Mouse (Mus musculus) hindbrain, embryonic 13.5 days (tissue): ENCODE data around the gene Zfp219. TPM values are rescaled to one million over a fixed set of nuclear protein-coding genes. Genes with fewer than 3 reads are reported as not detected.

Experiments used
- ATAC-seq: fragments of 200-750 bp; cut with Nextera tagmentation; 2 replicates; pipeline ENCODE4 v1.8.0; 2017; ENCODE audit warnings: moderate TSS enrichment; ENCODE audit not compliant: low FRiP score
- H3K27ac ChIP-seq: fragments of 300-500 bp; sonication (generic); 2 replicates; pipeline ENCODE4 v1.5.1; 2015; ENCODE audit warnings: inconsistent platforms, mild to moderate bottlenecking, moderate library complexity
- H3K27me3 ChIP-seq: fragments of 300-500 bp; sonication (generic); 2 replicates; pipeline ENCODE4 v1.6.1; 2015; ENCODE audit warnings: mild to moderate bottlenecking, inconsistent platforms
- H3K36me3 ChIP-seq: fragments of 300-500 bp; sonication (generic); 2 replicates; pipeline ENCODE4 v1.6.1; 2015; ENCODE audit warnings: mild to moderate bottlenecking, inconsistent platforms
- H3K4me1 ChIP-seq: fragments of 300-500 bp; sonication (generic); replicated peaks from 2 replicates; pipeline ENCODE4 v1.6.1; 2015; ENCODE audit warnings: inconsistent platforms
- H3K4me2 ChIP-seq: fragments of 300-500 bp; sonication (generic); 2 replicates; pipeline ENCODE4 v1.6.1; 2015; ENCODE audit warnings: inconsistent platforms, mild to moderate bottlenecking, moderate library complexity
- H3K4me3 ChIP-seq: fragments of 300-500 bp; sonication (generic); 2 replicates; pipeline ENCODE4 v1.5.1; 2015; ENCODE audit warnings: mild to moderate bottlenecking, inconsistent platforms
- H3K9ac ChIP-seq: fragments of 300-500 bp; sonication (generic); 2 replicates; pipeline ENCODE4 v1.6.1; 2015; ENCODE audit warnings: mild to moderate bottlenecking, inconsistent platforms
- H3K9me3 ChIP-seq: fragments of 300-500 bp; sonication (generic); 2 replicates; pipeline ENCODE4 v1.6.1; 2016; ENCODE audit warnings: inconsistent platforms
- WGBS: fragments of 180-500 bp; shearing (Covaris S2); methylation state at CpG from one replicate; pipeline ENCODE4 v1.1.7; 2015; 5-methylcytosine and 5-hydroxymethylcytosine counted together
- polyA plus RNA-seq: library from polyadenylated mRNA; unstranded; fragments of >200 nt; fragmentation: Nextera tagmentation; extraction: Ambion mirVana; gene quantifications from 2 replicates; pipeline ENCODE4 v1.2.1, GENCODE M21; 2015

Zfp219 gene
- polyA plus RNA-seq, 1 experiment from 2014 or later, result 33.1 TPM

DNA sequence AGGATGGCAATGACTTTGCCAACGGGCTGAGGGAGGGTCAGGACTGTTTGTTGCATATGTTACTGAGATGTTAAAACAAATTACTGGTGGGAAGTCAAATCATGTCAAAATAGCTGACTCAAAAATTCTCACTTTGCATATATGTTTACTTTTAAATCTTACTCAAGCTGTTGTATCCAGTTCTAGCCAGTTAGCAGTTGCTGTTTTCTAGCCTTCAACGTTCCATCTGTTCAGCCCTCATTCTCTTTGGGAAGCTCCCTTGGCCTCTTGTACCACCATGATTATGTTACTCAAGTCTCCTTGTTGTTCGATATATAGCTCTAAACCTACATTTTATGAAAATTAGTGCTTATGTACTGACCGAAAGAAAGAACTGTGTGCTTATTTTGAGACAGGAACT is 5.8 kb upstream of the Zfp219 start:
- ATAC-seq, result no peak
- no peak overlapping the region for H3K4me2 ChIP-seq
- H3K9ac ChIP-seq, result no peak overlapping the region
- WGBS, result 92% methylated on average over 4 of the region's 4 CpGs
- no peak overlapping the region for H3K27ac ChIP-seq
- no peaks in the 10 kb centered on the region for H3K36me3 ChIP-seq
- no peaks in the 10 kb centered on the region for H3K9me3 ChIP-seq
- H3K4me1 ChIP-seq, result peaks cover 17% of the 10 kb centered on the region
- no peak overlapping the region for H3K4me3 ChIP-seq
- H3K27me3 ChIP-seq, result no peaks in the 10 kb centered on the region

DNA sequence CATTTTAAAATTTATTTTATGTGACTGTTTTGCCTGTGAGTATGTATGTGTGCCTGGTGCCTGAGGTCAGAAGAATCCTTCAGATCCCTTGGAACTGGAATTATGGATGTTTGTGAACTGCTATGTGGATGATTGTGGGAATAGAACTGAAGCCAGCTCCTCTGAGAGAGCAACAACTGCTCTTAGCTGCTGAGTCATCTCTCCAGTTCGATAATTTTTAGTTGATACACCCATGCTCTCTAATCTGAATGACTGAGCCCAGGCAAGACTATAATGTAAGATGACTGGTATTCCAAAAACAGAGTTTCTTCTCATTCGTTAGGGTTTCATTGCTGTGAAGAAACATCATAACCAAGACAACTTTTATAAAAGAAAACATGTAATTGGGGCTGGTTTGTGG is 3.6 kb upstream of the Zfp219 start:
- H3K36me3 ChIP-seq, result no peaks in the 10 kb centered on the region
- no peak overlapping the region for H3K4me3 ChIP-seq
- H3K4me2 ChIP-seq, result no peak overlapping the region
- 87% methylated on average over 2 of the region's 2 CpGs for WGBS
- H3K27ac ChIP-seq, result no peak overlapping the region
- no peaks in the 10 kb centered on the region for H3K9me3 ChIP-seq
- ATAC-seq, result no peak
- no peaks in the 10 kb centered on the region for H3K27me3 ChIP-seq
- peaks cover 27% of the 10 kb centered on the region for H3K4me1 ChIP-seq
- peak overlapping the region; percentile 58; the same call in 1 of the 2 replicates for H3K9ac ChIP-seq

DNA sequence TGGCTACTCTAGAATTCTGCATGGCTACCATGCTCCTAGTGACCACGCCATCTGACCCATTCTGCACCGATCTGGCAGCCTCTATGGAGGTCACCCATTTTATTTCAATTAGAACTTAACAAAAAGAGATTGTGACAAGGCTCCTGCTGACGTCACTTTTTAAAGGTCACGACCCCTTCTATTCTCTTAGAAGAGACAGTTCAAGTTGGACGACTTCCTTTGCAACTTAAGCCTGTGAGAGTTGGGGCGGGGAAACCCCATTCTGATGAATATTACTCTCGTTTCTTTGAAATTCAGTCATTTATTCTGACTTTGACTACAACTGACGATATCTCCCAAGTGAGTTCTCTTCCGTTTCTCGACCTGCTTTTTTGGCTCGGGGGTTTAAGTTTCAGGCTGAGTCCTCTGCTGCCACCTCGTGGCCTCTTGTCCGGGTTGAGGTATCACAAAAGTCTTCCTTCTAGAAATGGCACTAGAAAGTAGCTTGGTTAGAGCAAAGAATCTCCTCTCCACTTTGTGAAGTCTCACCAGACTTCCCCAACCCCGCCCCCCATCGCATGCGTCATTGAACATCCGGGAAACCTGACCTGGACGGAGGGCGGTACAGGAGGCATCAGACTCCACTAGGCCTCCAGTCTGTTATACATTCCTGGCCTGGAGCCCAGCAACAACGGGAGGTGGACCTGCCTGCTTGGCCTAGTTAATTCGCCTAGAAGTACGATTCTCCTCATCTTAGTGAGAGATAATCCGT is 2.4 kb upstream of the Zfp219 start:
- ATAC-seq, result no peak
- H3K27me3 ChIP-seq, result no peaks in the 10 kb centered on the region
- peak overlapping the region; percentile 66 for H3K27ac ChIP-seq
- peak overlapping the region; percentile 13 for H3K4me3 ChIP-seq
- peaks cover 38% of the 10 kb centered on the region for H3K4me1 ChIP-seq
- H3K4me2 ChIP-seq, result peak overlapping the region; percentile 47
- H3K9ac ChIP-seq, result peak overlapping the region; percentile 58; the same call in 1 of the 2 replicates
- no peaks in the 10 kb centered on the region for H3K36me3 ChIP-seq
- 5% methylated on average over 23 of the region's 23 CpGs for WGBS
- H3K9me3 ChIP-seq, result no peaks in the 10 kb centered on the region

DNA sequence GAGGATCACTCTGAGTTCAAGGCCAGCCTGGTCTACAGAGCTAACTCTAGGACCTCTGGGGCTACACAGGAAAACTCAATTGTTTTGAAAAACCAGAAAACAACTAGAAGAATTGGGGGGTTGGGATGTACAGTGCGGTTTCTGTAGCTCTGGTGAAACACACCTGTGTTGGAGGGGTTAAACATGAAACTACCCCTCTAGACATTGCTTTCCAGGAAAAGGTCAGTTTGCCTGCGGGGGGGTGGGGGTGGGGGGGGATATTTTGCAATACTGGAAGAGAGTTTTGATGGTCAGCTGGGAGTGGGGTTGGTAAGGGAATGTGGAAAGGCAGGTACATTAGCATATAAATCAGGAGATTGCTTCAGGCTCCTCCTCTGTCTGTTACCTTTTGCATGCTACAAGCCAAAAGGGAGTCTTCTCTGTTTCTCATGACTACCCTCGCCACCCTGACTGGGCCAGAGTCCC is 1.7 kb upstream of the Zfp219 start:
- peaks cover 38% of the 10 kb centered on the region for H3K4me1 ChIP-seq
- 59% methylated on average over 3 of the region's 3 CpGs for WGBS
- H3K4me3 ChIP-seq, result 0 out of 2 replicates have a peak overlapping the region, but pooled peaks have one; percentile 13
- no peak for ATAC-seq
- H3K4me2 ChIP-seq, result peak overlapping the region; percentile 47
- H3K9ac ChIP-seq, result 0 out of 2 replicates have a peak overlapping the region, but pooled peaks have one; percentile 11
- no peaks in the 10 kb centered on the region for H3K36me3 ChIP-seq
- 0 out of 2 replicates have a peak overlapping the region, but pooled peaks have one; percentile 66 for H3K27ac ChIP-seq
- H3K27me3 ChIP-seq, result no peaks in the 10 kb centered on the region
- H3K9me3 ChIP-seq, result no peaks in the 10 kb centered on the region

DNA sequence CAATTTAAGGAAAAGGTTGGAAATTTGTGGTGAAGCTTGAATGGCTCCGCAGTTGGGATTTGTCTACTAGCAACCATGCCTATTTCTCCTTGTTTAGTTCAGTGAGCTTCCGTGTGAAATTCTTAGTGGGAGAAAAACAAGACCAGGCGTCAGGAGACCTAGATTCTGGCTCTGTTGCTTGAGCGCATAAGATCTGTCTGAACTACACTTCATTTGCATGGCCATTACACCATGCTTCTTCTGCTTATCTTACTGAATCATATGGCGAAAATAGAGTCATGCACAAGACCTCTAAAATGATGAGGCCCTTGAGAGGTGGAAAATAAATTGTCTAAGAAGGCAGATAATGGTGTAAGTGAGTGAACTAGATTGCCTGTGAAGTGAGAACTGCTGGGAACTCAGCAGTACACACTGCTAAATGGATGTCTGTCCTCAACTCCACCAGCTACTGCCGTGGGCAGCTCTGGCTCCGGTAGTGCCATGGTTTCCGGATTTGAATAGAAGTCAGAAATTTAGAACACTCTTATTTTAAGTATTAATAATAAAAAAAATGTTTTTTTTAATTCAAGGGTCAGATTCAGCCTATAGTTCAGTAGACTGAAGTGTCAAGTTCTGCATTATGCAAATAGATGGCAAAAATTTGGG is 1.2 kb upstream of the Zfp219 start:
- Histone ChIP-seq H3K27ac (no peak overlapping the region), H3K4me3 (no peak overlapping the region), H3K4me2 (no peak overlapping the region), H3K27me3 (no peaks in the 10 kb centered on the region), H3K36me3 (no peaks in the 10 kb centered on the region), H3K9ac (no peak overlapping the region), H3K4me1 (peaks cover 41% of the 10 kb centered on the region), H3K9me3 (no peaks in the 10 kb centered on the region)
- no peak for ATAC-seq
- WGBS, result 90% methylated on average over 8 of the region's 8 CpGs

DNA sequence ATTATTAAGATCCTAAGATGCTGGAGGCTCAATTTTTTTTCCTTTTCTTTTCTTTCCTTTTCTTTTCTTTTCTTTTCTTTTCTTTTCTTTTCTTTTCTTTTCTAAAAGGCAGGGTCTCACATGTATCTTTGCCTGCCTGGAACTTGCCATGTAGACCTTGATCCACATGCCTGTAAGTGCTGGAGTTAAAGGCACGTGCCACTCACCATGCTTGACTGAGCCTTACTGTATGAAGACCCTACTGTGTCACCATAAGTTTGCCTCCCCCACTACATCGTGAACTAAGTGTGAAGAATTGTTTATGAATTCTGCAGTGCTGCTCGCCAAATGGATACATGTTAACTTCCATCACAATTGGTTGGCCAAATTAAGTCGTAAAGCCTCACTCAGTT is 601 bp upstream of the Zfp219 start:
- WGBS, result 67% methylated on average over 4 of the region's 4 CpGs
- H3K9ac ChIP-seq, result peak overlapping the region; percentile 94; the same call in 1 of the 2 replicates
- peak overlapping the region; percentile 69 for H3K4me2 ChIP-seq
- H3K27ac ChIP-seq, result peak overlapping the region; percentile 99
- H3K4me3 ChIP-seq, result peak overlapping the region; percentile 69; the same call in 1 of the 2 replicates
- no peaks in the 10 kb centered on the region for H3K36me3 ChIP-seq
- no peaks in the 10 kb centered on the region for H3K27me3 ChIP-seq
- no peaks in the 10 kb centered on the region for H3K9me3 ChIP-seq
- peaks cover 47% of the 10 kb centered on the region for H3K4me1 ChIP-seq
- no peak for ATAC-seq

DNA sequence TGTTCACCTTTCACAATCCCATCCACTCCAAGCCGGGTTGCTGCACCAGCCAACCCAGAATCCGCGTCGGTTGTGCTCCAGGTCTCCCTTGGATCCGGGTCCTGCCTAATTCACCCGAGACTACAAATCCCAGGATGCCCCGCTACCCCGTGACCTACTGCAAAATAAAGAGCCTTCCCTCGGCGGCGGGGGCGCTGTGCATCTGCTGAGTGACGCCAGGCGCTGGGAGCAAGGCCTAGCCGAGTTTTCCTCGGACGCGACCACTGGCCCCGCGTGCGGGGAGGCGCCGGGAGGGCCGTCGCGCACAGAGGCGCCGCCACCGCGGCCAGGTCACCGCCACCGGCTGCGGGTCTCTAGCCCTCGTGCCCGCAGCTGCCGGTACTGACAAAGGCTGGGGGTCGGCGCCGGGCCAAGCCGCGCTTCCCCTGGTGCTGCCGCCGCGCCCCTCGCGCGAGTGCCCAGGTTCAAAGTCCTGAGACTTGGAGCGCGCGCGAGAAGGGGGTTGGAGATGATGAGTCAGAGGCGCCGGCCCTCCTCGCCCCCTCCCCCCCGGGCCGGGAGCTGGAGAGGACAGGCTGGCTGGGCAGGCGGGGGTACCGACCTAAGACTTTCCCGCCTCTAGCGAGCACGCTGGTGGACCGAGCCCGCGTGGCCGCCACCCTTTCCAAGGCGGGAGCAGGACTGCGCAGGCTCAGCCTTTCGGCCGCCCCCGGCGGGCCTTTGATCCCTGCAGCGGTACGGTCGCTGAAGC is 768 bp downstream of the Zfp219 start:
- WGBS, result under 1% methylated on average over 70 of the region's 74 CpGs
- Histone ChIP-seq H3K9me3 (no peaks in the 10 kb centered on the region), H3K27ac (peak overlapping the region; percentile 99), H3K4me3 (peak overlapping the region; percentile 69), H3K9ac (peak overlapping the region; percentile 94), H3K4me1 (peaks cover 60% of the 10 kb centered on the region), H3K27me3 (no peaks in the 10 kb centered on the region), H3K4me2 (peak overlapping the region; percentile 69), H3K36me3 (no peaks in the 10 kb centered on the region)
- ATAC-seq, result peak; percentile 92

DNA sequence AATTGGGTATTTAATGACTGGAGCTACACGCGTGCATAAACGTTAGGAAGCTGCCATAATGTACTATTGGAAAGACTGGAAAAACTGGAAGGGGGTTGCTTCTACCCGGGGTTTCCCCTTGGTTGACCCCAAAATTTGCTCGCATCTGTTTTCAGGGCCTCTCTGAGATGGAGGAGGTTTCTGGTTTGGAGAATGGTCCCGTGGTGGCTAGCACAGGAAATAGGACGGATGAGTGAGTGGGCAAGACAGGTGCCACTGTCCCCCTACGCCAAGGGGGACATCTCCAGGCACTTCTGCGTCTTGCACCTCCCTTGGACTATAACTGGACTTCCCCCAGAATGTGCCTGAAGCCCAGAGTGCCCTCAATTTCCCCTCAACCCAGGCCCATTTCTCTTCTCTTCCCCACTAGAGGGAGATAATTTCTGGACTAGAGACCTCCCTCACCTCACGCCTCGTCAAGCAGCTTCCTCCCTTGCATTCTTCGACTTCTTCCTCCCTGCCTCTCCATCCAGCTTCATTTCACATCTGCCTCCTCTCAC is 1.4 kb downstream of the Zfp219 start:
- ATAC-seq, result no peak
- Histone ChIP-seq H3K9me3 (no peaks in the 10 kb centered on the region), H3K27ac (peak overlapping the region; percentile 99), H3K4me2 (peak overlapping the region; percentile 69), H3K9ac (peak overlapping the region; percentile 94), H3K27me3 (no peaks in the 10 kb centered on the region), H3K4me1 (peaks cover 60% of the 10 kb centered on the region), H3K36me3 (no peaks in the 10 kb centered on the region), H3K4me3 (peak overlapping the region; percentile 69)
- 35% methylated on average over 12 of the region's 12 CpGs for WGBS

DNA sequence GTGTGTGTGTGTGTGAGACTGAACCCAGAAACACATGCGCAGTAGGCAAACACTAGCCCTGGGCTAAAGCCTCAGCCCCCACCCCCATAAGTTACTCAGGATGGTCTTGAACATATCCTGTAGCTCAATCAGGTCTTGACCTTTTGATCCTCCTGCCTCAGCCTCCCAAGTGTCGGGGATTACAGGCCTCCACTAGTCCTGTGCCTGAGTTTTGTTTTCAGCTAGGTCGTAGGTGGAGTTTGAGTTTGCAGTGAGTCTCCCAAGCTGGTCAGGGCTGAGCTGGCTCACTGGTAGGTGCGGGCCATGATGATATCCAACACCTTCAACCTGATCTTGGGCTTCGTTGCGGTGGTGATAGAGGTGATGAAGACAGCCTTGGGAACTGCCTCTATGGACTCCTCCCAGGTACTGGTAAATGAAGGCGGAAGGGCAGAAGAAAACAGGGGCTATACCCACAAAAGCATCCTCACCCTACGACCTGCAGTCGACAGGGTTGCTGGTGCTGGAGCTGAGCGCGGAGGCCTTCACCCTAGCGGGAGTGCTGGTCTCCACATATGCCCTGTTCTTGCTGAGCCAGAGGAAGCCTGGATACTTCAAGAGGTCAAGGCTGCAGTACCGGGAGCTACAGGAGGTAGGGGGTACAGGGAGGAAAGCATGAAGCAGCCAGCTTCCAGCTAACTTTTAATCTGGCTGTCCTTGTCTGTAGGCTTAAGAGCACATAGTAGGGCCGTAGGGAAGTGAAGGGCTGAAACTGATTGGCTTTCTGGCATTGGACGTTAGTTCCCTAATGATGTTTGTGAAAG is 2.1 kb downstream of the Zfp219 start:
- no peaks in the 10 kb centered on the region for H3K36me3 ChIP-seq
- peak overlapping the region; percentile 69 for H3K4me2 ChIP-seq
- H3K9me3 ChIP-seq, result no peaks in the 10 kb centered on the region
- peak overlapping the region; percentile 99 for H3K27ac ChIP-seq
- H3K4me3 ChIP-seq, result peak overlapping the region; percentile 69
- H3K9ac ChIP-seq, result peak overlapping the region; percentile 94
- no peak for ATAC-seq
- H3K27me3 ChIP-seq, result no peaks in the 10 kb centered on the region
- 88% methylated on average over 15 of the region's 15 CpGs for WGBS
- H3K4me1 ChIP-seq, result peaks cover 62% of the 10 kb centered on the region

DNA sequence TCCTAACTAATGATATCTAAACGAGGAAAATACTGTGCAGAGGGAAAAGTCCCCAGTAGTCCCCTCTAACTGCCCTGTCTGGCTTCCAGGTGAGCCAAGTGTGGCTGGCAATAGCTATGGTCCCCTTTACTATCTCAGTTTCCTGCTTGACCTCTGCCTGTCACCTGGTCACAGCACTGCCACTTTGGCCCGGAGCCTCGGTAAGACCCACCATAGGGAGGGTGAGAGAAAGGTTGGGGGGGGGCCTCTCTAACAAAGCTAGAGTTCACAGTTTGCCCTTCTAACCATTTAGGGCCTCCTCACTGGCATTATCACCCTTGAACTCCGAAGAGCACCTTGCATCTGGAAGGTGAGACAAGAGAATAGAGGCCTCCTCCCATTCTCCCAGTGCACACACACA is 2.9 kb downstream of the Zfp219 start:
- H3K27ac ChIP-seq, result no peak overlapping the region
- H3K4me3 ChIP-seq, result no peak overlapping the region
- no peaks in the 10 kb centered on the region for H3K36me3 ChIP-seq
- H3K4me2 ChIP-seq, result no peak overlapping the region
- ATAC-seq, result no peak
- H3K4me1 ChIP-seq, result peaks cover 62% of the 10 kb centered on the region
- no peak overlapping the region for H3K9ac ChIP-seq
- H3K27me3 ChIP-seq, result no peaks in the 10 kb centered on the region
- no peaks in the 10 kb centered on the region for H3K9me3 ChIP-seq
- 85% methylated on average over 4 of the region's 4 CpGs for WGBS

DNA sequence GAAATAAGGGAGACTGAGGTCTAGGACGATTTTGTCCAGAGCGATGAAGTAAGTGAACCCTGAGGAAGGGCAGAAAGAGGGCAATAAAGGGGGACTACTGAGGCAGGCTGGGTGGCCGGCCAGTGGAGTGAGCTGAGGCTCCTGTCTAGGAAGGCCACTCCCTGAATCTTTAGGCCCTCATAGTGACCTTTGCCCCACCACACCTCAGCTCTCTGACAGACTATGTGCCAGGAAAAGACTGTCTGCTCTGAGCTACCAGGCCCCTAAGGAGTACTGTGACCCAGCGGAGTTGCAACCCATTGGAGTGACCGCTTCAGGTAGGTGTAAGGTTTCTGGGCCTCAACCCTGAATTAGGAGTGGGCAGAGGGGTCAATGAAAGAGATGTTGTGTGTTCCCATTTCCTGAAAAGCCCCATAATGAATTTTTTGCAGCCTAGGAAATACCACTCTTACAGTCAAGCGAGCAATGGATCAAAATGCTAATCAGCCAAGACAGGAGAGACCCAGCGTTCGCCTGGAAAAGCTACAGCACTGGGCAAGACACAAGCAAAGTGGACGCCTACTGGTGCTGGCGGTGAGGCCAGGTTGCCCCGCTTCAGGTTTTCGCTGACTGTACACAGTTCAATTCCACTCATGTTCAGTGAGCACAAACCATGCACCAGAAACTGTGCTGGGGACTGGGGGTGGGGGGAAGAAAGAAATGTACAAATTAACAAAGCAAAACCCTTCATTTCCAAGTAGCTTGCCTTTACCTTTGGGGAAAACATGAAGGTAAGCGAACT is 3.7 kb downstream of the Zfp219 start:
- H3K9ac ChIP-seq, result peak overlapping the region; percentile 9; the same call in 1 of the 2 replicates
- H3K27me3 ChIP-seq, result no peaks in the 10 kb centered on the region
- H3K36me3 ChIP-seq, result no peaks in the 10 kb centered on the region
- H3K4me3 ChIP-seq, result no peak overlapping the region
- WGBS, result 68% methylated on average over 13 of the region's 13 CpGs
- no peak for ATAC-seq
- H3K27ac ChIP-seq, result peak overlapping the region; percentile 24; the same call in 1 of the 2 replicates
- H3K4me2 ChIP-seq, result no peak overlapping the region
- peaks cover 67% of the 10 kb centered on the region for H3K4me1 ChIP-seq
- H3K9me3 ChIP-seq, result no peaks in the 10 kb centered on the region
